Mouse (Mus musculus): ENCODE measurements around the gene Gm10718. TPM values are rescaled to one million over a fixed set of nuclear protein-coding genes. Genes with fewer than 3 reads are reported as not detected.
"Not testable (repeated sequence)": the region's sequence is repeated elsewhere in the genome, so short reads cannot be mapped to it uniquely, and the experiment has no call there.

The Gm10718 gene
- polyA plus RNA-seq, 1 experiment, result not detected

DNA sequence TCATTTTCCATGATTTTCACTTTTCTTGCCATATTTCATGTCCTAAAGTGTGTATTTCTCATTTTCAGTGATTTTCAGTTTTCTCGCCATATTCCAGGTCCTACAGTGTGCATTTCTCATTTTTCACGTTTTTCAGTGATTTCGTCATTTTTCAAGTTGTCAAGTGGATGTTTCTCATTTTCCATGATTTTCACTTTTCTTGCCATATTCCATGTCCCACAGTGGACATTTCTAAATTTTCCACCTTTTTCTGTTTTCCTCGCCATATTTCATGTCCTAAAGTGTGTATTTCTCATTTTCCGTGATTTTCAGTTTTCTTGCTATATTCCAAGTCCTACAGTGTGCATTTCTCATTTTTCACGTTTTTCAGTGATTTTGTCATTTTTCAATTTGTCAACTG lies 7.5 kb upstream of the Gm10718 start:
- H3K79me2 ChIP-seq (ENCODE audit: control insufficient read depth, insufficient read depth); H3K36me3 ChIP-seq (ENCODE audit: control insufficient read depth, insufficient read depth); H3K4me2 ChIP-seq (ENCODE audit: low read depth); H3K27me3 ChIP-seq (ENCODE audit: control insufficient read depth, insufficient read depth, insufficient read length); H3K4me3 ChIP-seq; H3ac ChIP-seq (ENCODE audit: control insufficient read depth, insufficient read length): not testable (repeated sequence)

DNA sequence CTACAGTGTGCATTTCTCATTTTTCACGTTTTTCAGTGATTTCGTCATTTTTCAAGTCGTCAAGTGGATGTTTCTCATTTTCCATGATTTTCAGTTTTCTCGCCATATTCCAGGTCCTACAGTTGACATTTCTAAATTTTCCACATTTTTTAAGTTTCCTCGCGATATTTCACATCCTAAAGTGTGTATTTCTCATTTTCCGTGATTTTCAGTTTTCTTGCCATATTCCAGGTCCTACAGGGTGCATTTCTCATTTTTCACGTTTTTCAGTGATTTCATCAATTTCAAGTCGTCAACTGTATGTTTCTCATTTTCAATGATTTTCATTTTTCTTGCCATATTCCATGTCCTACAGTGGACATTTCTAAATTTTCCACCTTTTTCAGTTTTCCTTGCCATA lies 6.2 kb upstream of the Gm10718 start, which contains the start of gene Gm10719:
Gm10719 (plus strand) TSS at position 301 of the 400 bp plus-strand sequence.
- H3ac ChIP-seq (ENCODE audit: control insufficient read depth, insufficient read length); H3K4me2 ChIP-seq (ENCODE audit: low read depth); H3K36me3 ChIP-seq (ENCODE audit: control insufficient read depth, insufficient read depth); H3K27me3 ChIP-seq (ENCODE audit: control insufficient read depth, insufficient read depth, insufficient read length); H3K79me2 ChIP-seq (ENCODE audit: control insufficient read depth, insufficient read depth); H3K4me3 ChIP-seq: not testable (repeated sequence)

DNA sequence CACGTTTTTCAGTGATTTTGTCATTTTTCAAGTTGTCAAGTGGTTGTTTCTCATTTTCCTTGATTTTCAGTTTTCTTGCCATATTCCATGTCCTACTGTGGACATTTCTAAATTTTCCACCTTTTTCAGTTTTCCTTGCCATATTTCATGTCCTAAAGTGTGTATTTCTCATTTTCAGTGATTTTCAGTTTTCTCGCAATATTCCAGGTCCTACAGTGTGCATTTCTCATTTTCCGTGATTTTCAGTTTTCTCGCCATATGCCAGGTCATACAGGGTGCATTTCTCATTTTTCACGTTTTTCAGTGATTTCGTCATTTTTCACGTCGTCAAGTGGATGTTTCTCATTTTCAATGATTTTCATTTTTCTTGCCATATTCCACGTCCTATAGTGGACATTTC lies 4.4 kb upstream of the Gm10718 start:
- H3ac ChIP-seq (ENCODE audit: control insufficient read depth, insufficient read length); H3K79me2 ChIP-seq (ENCODE audit: control insufficient read depth, insufficient read depth); H3K4me2 ChIP-seq (ENCODE audit: low read depth); H3K4me3 ChIP-seq; H3K27me3 ChIP-seq (ENCODE audit: control insufficient read depth, insufficient read depth, insufficient read length); H3K36me3 ChIP-seq (ENCODE audit: control insufficient read depth, insufficient read depth): not testable (repeated sequence)

DNA sequence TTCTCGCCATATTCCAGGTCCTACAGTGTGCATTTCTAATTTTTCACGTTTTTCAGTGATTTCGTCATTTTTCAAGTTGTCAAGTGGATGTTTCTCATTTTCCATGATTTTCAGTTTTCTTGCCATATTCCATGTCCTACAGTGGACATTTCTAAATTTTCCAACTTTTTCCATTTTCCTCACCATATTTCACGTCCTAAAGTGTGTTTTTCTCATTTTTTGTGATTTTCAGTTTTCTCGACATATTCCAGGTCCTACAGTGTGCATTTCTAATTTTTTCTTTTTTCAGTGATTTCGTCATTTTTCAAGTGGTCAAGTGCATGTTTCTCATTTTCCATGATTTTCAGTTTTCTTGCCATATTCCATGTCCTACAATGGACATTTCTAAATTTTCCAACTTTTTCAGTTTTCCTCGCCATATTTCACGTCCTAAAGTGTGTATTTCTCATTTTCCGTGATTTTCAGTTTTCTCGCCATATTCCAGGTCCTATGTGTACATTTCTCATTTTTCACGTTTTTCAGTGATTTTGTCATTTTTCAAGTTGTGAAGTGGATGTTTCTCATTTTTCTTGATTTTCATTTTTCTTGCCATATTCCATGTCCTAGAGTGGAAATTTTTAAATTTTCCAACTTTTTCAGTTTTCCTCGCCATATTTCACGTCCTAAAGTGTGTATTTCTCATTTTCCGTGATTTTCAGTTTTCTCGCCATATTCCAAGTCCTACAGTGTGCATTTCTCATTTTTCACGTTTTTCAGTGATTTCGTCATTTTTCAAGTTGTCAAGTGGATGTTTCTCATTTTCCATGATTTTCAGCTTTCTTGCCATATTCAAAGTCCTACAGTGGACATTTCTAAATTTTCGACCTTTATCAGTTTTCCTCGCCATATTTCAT lies 3.3 kb upstream of the Gm10718 start:
- not testable (repeated sequence) for H3K79me2 ChIP-seq (ENCODE audit: control insufficient read depth, insufficient read depth); H3K4me3 ChIP-seq; H3ac ChIP-seq (ENCODE audit: control insufficient read depth, insufficient read length); H3K4me2 ChIP-seq (ENCODE audit: low read depth); H3K27me3 ChIP-seq (ENCODE audit: control insufficient read depth, insufficient read depth, insufficient read length); H3K36me3 ChIP-seq (ENCODE audit: control insufficient read depth, insufficient read depth)

DNA sequence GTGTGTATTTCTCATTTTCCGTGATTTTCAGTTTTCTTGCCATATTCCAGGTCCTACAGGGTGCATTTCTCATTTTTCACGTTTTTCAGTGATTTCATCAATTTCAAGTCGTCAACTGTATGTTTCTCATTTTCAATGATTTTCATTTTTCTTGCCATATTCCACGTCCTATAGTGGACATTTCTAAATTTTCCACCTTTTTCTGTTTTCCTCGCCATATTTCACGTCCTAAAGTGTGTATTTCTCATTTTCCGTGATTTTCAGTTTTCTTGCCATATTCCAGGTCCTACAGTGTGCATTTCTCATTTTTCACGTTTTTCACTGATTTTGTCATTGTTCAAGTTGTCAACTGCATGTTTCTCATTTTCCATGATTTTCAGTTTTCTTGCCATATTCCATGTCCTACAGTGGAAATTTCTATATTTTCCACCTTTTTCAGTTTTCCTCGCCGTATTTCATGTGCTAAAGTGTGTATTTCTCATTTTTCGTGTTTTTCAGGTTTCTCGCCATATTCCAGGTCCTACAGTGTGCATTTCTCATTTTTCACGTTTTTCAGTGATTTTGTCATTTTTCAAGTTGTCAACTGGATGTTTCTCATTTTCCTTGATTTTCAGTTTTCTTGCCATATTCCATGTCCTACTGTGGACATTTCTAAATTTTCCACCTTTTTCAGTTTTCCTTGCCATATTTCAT lies 885 bp upstream of the Gm10718 start:
- not testable (repeated sequence) for H3K4me2 ChIP-seq (ENCODE audit: low read depth); H3K27me3 ChIP-seq (ENCODE audit: control insufficient read depth, insufficient read depth, insufficient read length); H3K4me3 ChIP-seq; H3K36me3 ChIP-seq (ENCODE audit: control insufficient read depth, insufficient read depth); H3K79me2 ChIP-seq (ENCODE audit: control insufficient read depth, insufficient read depth); H3ac ChIP-seq (ENCODE audit: control insufficient read depth, insufficient read length)

DNA sequence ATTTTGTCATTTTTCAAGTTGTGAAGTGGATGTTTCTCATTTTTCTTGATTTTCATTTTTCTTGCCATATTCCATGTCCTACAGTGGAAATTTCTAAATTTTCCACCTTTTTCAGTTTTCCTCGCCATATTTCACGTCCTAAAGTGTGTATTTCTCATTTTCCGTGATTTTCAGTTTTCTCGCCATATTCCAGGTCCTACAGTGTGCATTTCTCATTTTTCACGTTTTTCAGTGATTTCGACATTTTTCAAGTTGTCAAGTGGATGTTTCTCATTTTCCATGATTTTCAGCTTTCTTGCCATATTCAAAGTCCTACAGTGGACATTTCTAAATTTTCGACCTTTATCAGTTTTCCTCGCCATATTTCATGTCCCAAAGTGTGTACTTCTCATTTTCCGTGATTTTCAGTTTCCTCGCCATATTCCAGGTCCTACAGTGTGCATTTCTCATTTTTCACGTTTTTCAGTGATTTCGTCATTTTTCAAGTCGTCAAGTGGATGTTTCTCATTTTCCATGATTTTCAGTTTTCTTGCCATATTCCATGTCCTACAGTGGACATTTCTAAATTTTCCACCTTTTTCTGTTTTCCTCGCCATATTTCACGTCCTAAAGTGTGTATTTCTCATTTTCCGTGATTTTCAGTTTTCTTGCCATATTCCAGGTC lies 770 bp downstream of the Gm10718 start:
- H3K27me3 ChIP-seq (ENCODE audit: control insufficient read depth, insufficient read depth, insufficient read length); H3K36me3 ChIP-seq (ENCODE audit: control insufficient read depth, insufficient read depth); H3ac ChIP-seq (ENCODE audit: control insufficient read depth, insufficient read length); H3K4me2 ChIP-seq (ENCODE audit: low read depth); H3K4me3 ChIP-seq; H3K79me2 ChIP-seq (ENCODE audit: control insufficient read depth, insufficient read depth): not testable (repeated sequence)

DNA sequence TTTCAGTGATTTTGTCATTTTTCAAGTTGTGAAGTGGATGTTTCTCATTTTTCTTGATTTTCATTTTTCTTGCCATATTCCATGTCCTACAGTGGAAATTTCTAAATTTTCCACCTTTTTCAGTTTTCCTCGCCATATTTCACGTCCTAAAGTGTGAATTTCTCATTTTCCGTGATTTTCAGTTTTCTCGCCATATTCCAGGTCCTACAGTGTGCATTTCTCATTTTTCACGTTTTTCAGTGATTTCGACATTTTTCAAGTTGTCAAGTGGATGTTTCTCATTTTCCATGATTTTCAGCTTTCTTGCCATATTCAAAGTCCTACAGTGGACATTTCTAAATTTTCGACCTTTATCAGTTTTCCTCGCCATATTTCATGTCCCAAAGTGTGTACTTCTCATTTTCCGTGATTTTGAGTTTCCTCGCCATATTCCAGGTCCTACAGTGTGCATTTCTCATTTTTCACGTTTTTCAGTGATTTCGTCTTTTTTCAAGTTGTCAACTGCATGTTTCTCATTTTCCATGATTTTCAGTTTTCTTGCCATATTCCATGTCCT lies 1.6 kb downstream of the Gm10718 start, which contains the start of gene Gm10717:
Gm10717 (plus strand) TSS at position 506 of the 556 bp plus-strand sequence.
- H3K27me3 ChIP-seq (ENCODE audit: control insufficient read depth, insufficient read depth, insufficient read length); H3K4me3 ChIP-seq; H3K4me2 ChIP-seq (ENCODE audit: low read depth); H3K36me3 ChIP-seq (ENCODE audit: control insufficient read depth, insufficient read depth); H3K79me2 ChIP-seq (ENCODE audit: control insufficient read depth, insufficient read depth); H3ac ChIP-seq (ENCODE audit: control insufficient read depth, insufficient read length): not testable (repeated sequence)

DNA sequence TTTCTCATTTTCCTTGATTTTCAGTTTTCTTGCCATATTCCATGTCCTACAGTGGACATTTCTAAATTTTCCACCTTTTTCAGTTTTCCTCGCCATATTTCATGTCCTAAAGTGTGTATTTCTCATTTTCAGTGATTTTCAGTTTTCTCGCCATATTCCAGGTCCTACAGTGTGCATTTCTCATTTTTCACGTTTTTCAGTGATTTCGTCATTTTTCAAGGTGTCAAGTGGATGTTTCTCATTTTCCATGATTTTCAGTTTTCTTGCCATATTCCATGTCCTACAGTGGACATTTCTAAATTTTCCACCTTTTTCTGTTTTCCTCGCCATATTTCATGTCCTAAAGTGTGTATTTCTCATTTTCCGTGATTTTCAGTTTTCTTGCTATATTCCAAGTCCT lies 2.3 kb downstream of the Gm10718 start:
- not testable (repeated sequence) for H3K27me3 ChIP-seq (ENCODE audit: control insufficient read depth, insufficient read depth, insufficient read length); H3ac ChIP-seq (ENCODE audit: control insufficient read depth, insufficient read length); H3K36me3 ChIP-seq (ENCODE audit: control insufficient read depth, insufficient read depth); H3K4me2 ChIP-seq (ENCODE audit: low read depth); H3K79me2 ChIP-seq (ENCODE audit: control insufficient read depth, insufficient read depth); H3K4me3 ChIP-seq

DNA sequence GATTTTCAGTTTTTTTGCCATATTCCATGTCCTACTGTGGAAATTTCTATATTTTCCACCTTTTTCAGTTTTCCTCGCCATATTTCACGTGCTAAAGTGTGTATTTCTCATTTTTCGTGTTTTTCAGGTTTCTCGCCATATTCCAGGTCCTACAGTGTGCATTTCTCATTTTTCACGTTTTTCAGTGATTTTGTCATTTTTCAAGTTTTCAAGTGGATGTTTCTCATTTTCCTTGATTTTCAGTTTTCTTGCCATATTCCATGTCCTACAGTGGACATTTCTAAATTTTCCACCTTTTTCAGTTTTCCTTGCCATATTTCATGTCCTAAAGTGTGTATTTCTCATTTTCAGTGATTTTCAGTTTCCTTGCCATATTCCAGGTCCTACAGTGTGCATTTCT lies 2.8 kb downstream of the Gm10718 start:
- H3K36me3 ChIP-seq (ENCODE audit: control insufficient read depth, insufficient read depth); H3ac ChIP-seq (ENCODE audit: control insufficient read depth, insufficient read length); H3K4me3 ChIP-seq; H3K27me3 ChIP-seq (ENCODE audit: control insufficient read depth, insufficient read depth, insufficient read length); H3K79me2 ChIP-seq (ENCODE audit: control insufficient read depth, insufficient read depth); H3K4me2 ChIP-seq (ENCODE audit: low read depth): not testable (repeated sequence)

DNA sequence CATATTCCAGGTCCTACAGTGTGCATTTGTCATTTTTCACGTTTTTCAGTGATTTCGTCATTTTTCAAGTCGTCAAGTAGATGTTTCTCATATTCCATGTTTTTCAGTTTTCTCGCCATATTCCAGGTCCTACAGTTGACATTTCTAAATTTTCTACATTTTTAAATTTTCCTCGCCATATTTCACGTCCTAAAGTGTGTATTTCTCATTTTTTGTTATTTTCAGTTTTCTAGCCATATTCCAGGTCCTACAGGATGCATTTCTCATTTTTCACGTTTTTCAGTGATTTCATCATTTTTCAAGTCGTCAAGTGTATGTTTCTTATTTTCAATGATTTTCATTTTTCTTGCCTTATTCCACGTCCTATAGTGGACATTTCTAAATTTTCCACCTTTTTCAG lies 3.4 kb downstream of the Gm10718 start:
- not testable (repeated sequence) for H3K4me3 ChIP-seq; H3K4me2 ChIP-seq (ENCODE audit: low read depth); H3K79me2 ChIP-seq (ENCODE audit: control insufficient read depth, insufficient read depth); H3ac ChIP-seq (ENCODE audit: control insufficient read depth, insufficient read length); H3K27me3 ChIP-seq (ENCODE audit: control insufficient read depth, insufficient read depth, insufficient read length); H3K36me3 ChIP-seq (ENCODE audit: control insufficient read depth, insufficient read depth)

DNA sequence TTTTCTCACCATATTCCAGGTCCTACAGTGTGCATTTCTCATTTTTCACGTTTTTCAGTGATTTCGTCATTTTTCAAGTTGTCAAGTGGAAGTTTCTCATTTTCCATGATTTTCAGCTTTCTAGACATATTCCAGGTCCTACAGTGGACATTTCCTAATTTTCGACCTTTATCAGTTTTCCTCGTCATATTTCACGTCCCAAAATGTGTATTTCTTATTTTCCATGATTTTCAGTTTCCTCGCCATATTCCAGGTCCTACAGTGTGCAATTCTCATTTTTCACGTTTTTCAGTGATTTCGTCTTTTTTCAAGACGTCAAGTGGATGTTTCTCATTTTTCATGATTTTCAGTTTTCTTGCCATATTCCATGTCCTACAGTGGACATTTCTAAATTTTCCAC lies 3.9 kb downstream of the Gm10718 start:
- not testable (repeated sequence) for H3K4me2 ChIP-seq (ENCODE audit: low read depth); H3K4me3 ChIP-seq; H3K79me2 ChIP-seq (ENCODE audit: control insufficient read depth, insufficient read depth); H3ac ChIP-seq (ENCODE audit: control insufficient read depth, insufficient read length); H3K36me3 ChIP-seq (ENCODE audit: control insufficient read depth, insufficient read depth); H3K27me3 ChIP-seq (ENCODE audit: control insufficient read depth, insufficient read depth, insufficient read length)

DNA sequence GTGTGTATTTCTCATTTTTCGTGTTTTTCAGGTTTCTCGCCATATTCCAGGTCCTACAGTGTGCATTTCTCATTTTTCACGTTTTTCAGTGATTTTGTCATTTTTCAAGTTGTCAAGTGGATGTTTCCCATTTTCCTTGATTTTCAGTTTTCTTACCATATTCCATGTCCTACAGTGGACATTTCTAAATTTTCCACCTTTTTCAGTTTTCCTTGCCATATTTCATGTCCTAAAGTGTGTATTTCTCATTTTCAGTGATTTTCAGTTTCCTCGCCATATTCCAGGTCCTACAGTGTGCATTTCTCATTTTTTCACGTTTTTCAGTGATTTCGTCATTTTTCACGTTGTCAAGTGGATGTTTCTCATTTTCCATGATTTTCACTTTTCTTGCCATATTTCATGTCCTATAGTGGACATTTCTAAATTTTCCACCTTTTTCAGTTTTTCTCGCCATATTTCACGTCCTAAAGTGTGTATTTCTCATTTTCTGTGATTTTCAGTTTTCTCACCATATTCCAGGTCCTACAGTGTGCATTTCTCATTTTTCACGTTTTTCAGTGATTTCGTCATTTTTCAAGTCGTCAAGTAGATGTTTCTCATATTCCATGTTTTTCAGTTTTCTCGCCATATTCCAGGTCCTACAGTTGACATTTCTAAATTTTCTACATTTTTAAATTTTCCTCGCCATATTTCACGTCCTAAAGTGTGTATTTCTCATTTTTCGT lies 6.1 kb downstream of the Gm10718 start:
- not testable (repeated sequence) for H3K27me3 ChIP-seq (ENCODE audit: control insufficient read depth, insufficient read depth, insufficient read length); H3K36me3 ChIP-seq (ENCODE audit: control insufficient read depth, insufficient read depth); H3ac ChIP-seq (ENCODE audit: control insufficient read depth, insufficient read length); H3K79me2 ChIP-seq (ENCODE audit: control insufficient read depth, insufficient read depth); H3K4me2 ChIP-seq (ENCODE audit: low read depth); H3K4me3 ChIP-seq

Data from myocyte (in vitro differentiated cells).